Mouse (Mus musculus) C3H10T1/2 (cell line): ENCODE results near the gene Nuak1. TPM values are rescaled to one million over a fixed set of nuclear protein-coding genes. Genes with fewer than 3 reads are reported as not detected.

Experiments
- polyA plus RNA-seq, 2 experiments: library from polyadenylated mRNA; unstranded; fragments of >200 nt; fragmentation: generic; extraction: Trizol; gene quantifications; one replicate each; pipeline ENCODE4 v1.2.1; 2012; ENCODE audit warnings: missing spikeins in 2 of 2

Gene Nuak1
- 10 to 100 TPM in 1 of 2 experiments, 1 to 10 TPM in 1; 1.9 to 14.4 TPM for polyA plus RNA-seq

DNA sequence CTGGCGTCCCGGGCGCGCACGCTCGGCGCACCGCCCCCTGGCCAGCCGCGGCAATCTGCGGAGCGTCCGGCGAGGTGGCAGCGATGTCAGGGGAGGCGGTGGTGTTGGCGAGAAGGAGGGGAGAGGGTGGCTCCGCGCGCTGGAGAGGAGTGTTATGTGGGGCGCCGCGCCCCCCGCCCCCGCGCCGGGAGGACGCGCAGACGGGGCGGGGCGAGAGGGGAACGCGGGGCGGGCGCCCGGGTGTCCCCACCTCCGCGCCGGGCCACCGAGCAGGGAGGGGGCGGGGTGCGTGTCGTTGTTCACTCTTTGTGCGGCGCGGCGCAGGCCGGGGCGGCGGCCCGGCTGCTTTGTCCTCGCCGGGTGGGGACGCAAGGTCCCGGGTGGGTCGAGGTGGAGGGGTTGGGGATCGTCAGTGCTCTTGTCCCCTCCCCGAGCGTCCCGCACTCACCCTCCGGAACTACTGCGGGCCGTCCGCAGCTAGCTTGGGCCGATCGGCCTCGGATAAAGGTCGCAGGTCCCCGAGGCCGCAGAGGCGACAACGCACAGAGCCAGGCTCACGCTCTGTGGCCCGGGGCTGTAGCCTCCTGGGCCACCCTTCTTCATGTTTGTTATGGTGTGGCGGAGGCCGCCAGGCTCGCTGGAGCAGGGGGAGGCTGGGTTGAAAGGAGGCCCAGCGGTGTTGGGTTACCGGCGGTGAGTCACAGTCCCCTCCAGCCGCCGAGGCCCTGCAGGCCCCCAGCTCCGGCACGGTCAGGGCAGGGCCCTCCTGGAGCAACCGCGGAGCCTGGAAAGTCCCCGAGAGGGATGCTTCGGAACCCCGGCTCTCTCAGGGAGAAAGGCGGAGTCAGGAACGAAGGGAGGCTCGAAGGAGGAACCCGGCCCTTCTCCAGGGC is at the start of gene Nuak1:
Nuak1 (minus strand) TSS at position 57 of the 893 bp plus-strand sequence.

Other genes with a start within 250 kb of the Nuak1 start
- 100 to 1,000 TPM in 1 of 2 experiments, 10 to 100 TPM in 1; 73.6 to 124 TPM for gene Ckap4, start 93.5 kb upstream of the Nuak1 start, polyA plus RNA-seq
- 10 to 100 TPM in 1 of 2 experiments, under 1 TPM in 1; 0.32 to 17.7 TPM for gene Tcp11l2, start 136.0 kb upstream of the Nuak1 start, polyA plus RNA-seq
- 10 to 100 TPM in 1 of 2 experiments, 1 to 10 TPM in 1; 1.9 to 10.3 TPM for gene Polr3b, start 181.7 kb upstream of the Nuak1 start, polyA plus RNA-seq